8 mouse cellular contexts compared by ENCODE assay signal in genomic region chr10:81320550-81321347, GRCm38 (mm10). TPM values are rescaled to one million over a fixed set of nuclear protein-coding genes. Genes with fewer than 3 reads are reported as not detected.
DNase-seq lines count a peak whose midpoint lies in the region; ATAC-seq lines count a peak whose summit lies in the region.

Cactin (plus strand) TSS chr10:81321103.

- H3K4me3 ChIP-seq in hindbrain, embryonic 15.5 days = peak within 1 kb of the TSS; percentile 83

- H3K27ac ChIP-seq in hindbrain, embryonic 15.5 days (replicated peaks) = peak within 1 kb of the TSS; percentile 93

- H3K4me1 ChIP-seq in hindbrain, embryonic 15.5 days (replicated peaks) = peaks cover 25% of the 10 kb centered on the region

- DNase-seq in T-cell, adult 2 months (ENCODE audit: low spot score) = peak; percentile 100
- DNase-seq in cerebellum, postnatal 36 days = peak; percentile 96 to 97
- peak; percentile 98 to 99 for DNase-seq in frontal cortex, postnatal 36 days (ENCODE audit: low spot score in 2 of 2)
- DNase-seq in left cerebral cortex, adult 11 months (ENCODE audit: low spot score) = peak; percentile 100
- DNase-seq in lung, postnatal 4 days = peak; percentile 100
- peak; percentile 100 for DNase-seq in retina, postnatal 7 days (ENCODE audit: low read depth, low spot score)
- peak; percentile 89 for DNase-seq in urinary bladder, adult 2 months (ENCODE audit: low spot score)

- H3K36me3 ChIP-seq in hindbrain, embryonic 15.5 days = peaks cover 48% of the 10 kb centered on the region

- peak within 1 kb of the TSS; percentile 79 for H3K9ac ChIP-seq in hindbrain, embryonic 15.5 days

- H3K9me3 ChIP-seq in hindbrain, embryonic 15.5 days = no peaks in the 10 kb centered on the region

- WGBS in hindbrain, embryonic 15.5 days = under 1% methylated on average over 68 of the region's 68 CpGs

- ATAC-seq in hindbrain, embryonic 15.5 days (ENCODE audit: low FRiP score, low read depth) = peak; percentile 96

- peak within 1 kb of the TSS; percentile 74 for H3K4me2 ChIP-seq in hindbrain, embryonic 15.5 days

- no peaks in the 10 kb centered on the region for H3K27me3 ChIP-seq in hindbrain, embryonic 15.5 days

RNA-seq across cellular contexts. Expression of gene Cactin, which starts in this region (rescaled TPM):
- 33.8 and 35.1 TPM in 2 replicates for polyA plus RNA-seq in hindbrain, embryonic 15.5 days (2015; fragmentation: Nextera tagmentation; extraction: Ambion mirVana)
- 27.7 and 29.5 TPM in 2 replicates for polyA plus RNA-seq in urinary bladder, adult 2 months (2012; rRNA removed)

Comparison
In these comparisons a context has a peak if more than half of its experiments do, and no peak if none do; other contexts are left out.
1. Peak in every context shown above with its lines: DNase-seq, ATAC-seq, H3K4me3 ChIP-seq and H3K27ac ChIP-seq.